Mouse (Mus musculus) central nervous system, embryonic 11.5 days (tissue): ENCODE data around the gene Hoxc13. TPM values are rescaled to one million over a fixed set of nuclear protein-coding genes. Genes with fewer than 3 reads are reported as not detected.

Source experiments
- polyA plus RNA-seq: library from polyadenylated mRNA; depleted of rRNA; stranded (reverse); fragments of >200 nt; gene quantifications from 2 replicates; pipeline ENCODE4 v1.2.3, GENCODE M21; 2012; rRNA removed

Hoxc13 gene
- 0.06 and 0.16 TPM in 2 replicates for polyA plus RNA-seq

DNA sequence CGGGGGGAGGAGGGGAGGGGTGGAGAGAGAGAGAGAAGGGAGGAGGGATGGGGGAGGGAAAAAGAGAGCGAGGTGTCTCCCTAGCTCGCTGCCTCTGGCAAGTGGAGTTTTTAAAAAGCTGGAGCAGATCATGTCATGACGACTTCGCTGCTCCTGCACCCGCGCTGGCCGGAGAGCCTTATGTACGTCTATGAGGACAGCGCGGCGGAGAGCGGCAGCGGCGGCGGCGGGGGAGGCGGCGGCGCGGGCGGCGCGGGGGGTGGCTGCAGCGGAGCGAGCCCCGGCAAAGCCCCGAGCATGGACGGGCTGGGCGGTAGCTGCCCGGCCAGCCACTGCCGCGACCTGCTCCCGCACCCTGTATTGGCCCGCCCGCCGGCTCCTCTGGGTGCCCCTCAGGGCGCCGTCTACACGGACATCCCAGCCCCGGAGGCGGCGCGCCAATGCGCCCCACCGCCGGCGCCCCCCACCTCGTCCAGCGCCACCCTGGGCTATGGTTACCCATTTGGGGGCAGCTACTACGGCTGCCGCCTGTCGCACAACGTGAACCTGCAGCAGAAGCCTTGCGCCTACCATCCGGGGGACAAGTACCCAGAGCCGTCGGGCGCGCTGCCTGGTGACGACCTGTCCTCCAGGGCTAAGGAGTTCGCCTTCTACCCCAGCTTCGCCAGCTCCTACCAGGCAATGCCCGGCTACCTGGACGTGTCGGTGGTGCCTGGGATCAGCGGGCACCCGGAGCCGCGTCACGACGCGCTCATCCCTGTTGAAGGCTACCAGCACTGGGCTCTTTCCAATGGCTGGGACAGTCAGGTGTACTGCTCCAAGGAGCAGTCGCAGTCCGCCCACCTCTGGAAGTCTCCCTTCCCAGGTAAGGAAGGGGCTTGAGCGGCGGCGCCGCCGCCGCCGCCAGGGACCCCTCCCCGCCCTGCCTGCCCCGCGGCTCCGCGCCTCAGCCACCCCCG lies at the start of gene Hoxc13:
TSS of gene Hoxc13 (plus strand) at position 51 of the 959 bp plus-strand sequence.

GRCm38 (mm10) chr15:102936279-102936972 lies 15.5 kb downstream of the Hoxc13 start, which contains the start of gene Hoxc12:
TSS of gene Hoxc12 (plus strand) at chr15:102936757.

DNA sequence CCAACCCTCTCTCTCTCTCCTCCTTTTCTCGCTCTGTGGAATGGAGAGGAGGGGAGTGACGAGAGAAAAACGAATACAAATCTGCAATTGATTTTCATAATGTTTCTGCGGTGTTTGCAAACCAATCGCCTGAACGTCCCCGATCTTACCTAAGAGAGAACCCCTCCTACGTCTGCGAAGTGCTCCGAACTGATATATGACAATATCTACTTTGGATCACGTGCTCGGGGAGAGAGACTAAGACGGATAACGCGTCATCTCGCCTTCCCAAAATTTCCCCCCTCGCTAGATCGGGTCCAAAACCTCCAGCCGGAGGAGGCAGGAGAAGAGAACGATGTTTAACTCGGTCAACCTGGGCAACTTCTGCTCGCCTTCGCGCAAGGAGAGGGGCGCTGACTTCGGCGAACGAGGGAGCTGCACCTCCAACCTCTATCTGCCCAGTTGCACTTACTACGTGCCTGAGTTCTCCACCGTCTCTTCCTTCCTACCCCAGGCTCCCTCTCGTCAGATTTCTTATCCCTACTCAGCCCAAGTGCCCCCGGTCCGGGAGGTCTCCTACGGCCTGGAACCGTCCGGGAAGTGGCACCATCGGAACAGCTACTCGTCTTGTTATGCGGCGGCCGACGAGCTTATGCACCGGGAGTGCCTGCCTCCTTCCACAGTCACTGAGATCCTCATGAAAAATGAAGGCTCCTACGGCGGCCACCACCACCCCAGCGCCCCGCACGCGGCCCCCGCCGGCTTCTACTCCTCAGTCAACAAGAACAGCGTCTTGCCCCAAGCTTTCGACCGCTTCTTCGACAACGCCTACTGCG lies 33.5 kb downstream of the Hoxc13 start, which contains the start of gene Hoxc11:
TSS of gene Hoxc11 (plus strand) at position 236 of the 815 bp plus-strand sequence.

DNA sequence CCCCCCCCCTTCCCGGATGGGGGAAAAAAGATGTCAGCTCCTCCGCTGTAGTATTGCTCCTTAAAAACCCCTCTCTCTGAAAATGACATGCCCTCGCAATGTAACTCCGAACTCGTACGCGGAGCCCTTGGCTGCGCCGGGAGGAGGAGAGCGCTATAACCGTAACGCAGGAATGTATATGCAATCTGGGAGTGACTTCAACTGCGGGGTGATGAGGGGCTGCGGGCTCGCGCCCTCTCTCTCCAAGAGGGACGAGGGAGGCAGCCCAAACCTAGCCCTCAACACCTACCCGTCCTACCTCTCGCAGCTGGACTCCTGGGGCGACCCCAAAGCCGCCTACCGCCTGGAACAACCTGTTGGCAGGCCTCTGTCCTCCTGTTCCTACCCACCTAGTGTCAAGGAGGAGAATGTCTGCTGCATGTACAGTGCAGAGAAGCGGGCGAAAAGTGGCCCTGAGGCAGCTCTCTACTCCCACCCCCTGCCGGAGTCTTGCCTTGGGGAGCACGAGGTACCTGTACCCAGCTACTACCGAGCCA lies 45.9 kb downstream of the Hoxc13 start, which contains the start of gene Hoxc10:
TSS of gene Hoxc10 (plus strand) at position 21 of the 536 bp plus-strand sequence.

GRCm38 (mm10) chr15:102967312-102967510 lies 46.3 kb downstream of the Hoxc13 start, which contains the start of gene Hoxc5:
TSS of gene Hoxc5 (plus strand) at chr15:102967443.

GRCm38 (mm10) chr15:102976171-102976570 lies 55.3 kb downstream of the Hoxc13 start, which contains the start of gene Hoxc9:
TSS of gene Hoxc9 (plus strand) at chr15:102976439.

Other genes starting within 250 kb of the Hoxc13 start
- 343 and 632 TPM in 2 replicates for gene Atp5g2, start 248.8 kb upstream of the Hoxc13 start, polyA plus RNA-seq
- 35.8 and 56.1 TPM in 2 replicates for gene Calcoco1, start 198.9 kb upstream of the Hoxc13 start, polyA plus RNA-seq
- 0.45 TPM in 1 of 2 replicates, not detected in the other for gene Hoxc12, start 15.7 kb downstream of the Hoxc13 start, polyA plus RNA-seq
- gene Hoxc11, start 33.3 kb downstream of the Hoxc13 start, polyA plus RNA-seq, result 2.9 TPM in 1 of 2 replicates, not detected in the other
- 0.13 and 15.9 TPM in 2 replicates for gene Hoxc10, start 45.7 kb downstream of the Hoxc13 start, polyA plus RNA-seq
- gene Hoxc5, start 46.3 kb downstream of the Hoxc13 start, polyA plus RNA-seq, result 1.2 and 17.6 TPM in 2 replicates
- gene Hoxc9, start 55.3 kb downstream of the Hoxc13 start, polyA plus RNA-seq, result 0.11 and 6.4 TPM in 2 replicates
- gene Hoxc8, start 69.5 kb downstream of the Hoxc13 start, polyA plus RNA-seq, result 0.50 and 15.2 TPM in 2 replicates
- 1.4 and 40.6 TPM in 2 replicates for gene Hoxc6, start 77.2 kb downstream of the Hoxc13 start, polyA plus RNA-seq
- gene Hoxc4, start 97.8 kb downstream of the Hoxc13 start, polyA plus RNA-seq, result 0.94 and 24.0 TPM in 2 replicates
- 16.9 and 31.1 TPM in 2 replicates for gene Smug1, start 246.0 kb downstream of the Hoxc13 start, polyA plus RNA-seq